14 mouse cellular contexts compared by ENCODE assay signal in genomic region chr9:121212322-121212721, GRCm38 (mm10).
A peak's percentile ranks its signal among the peaks of the same experiment; 100 is the strongest.
DNase-seq lines count a peak whose midpoint lies in the region; ATAC-seq and TF ChIP-seq lines count a peak whose summit lies in the region.
"Had no signal": no experiment of that assay in that cellular context is flagged by ENCODE, and none has a peak within 500 bp of the region (broad histone marks: within the 10 kb centered on the region; RNA-seq: fewer than 3 reads in every experiment).

No protein-coding gene starts in this region.

- 78% methylated on average over 3 of the region's 3 CpGs for WGBS in kidney, adult 2 months
- WGBS in neural tube, embryonic 15.5 days: 71% methylated on average over 3 of the region's 3 CpGs

- peak; percentile 0 for DNase-seq in kidney, adult 2 months
- DNase-seq in kidney, adult 9 months: no peak
- DNase-seq in neural tube, embryonic 10.5 days (ENCODE audit: extremely low spot score, low spot score): peak; percentile 10
- DNase-seq in ZHBTc4 (ENCODE audit: low read depth, low spot score): peak; percentile 71
- DNase-seq in thymus, postnatal 25 days: peak; percentile 24
- no peak for DNase-seq in heart, adult 11 months
- DNase-seq in urinary bladder, adult 2 months (ENCODE audit: low spot score): no peak
- DNase-seq: cerebellum, postnatal 36 days had no signal

- H3K9me3 ChIP-seq in neural tube, embryonic 15.5 days (replicated peaks): no peaks in the 10 kb centered on the region; the same call in 1 of the 2 replicates
- H3K9me3 ChIP-seq: heart, embryonic 10.5 days; lung, embryonic 15.5 days had no signal

- no peaks in the 10 kb centered on the region for H3K4me1 ChIP-seq in kidney, adult 2 months (ENCODE audit: control insufficient read depth, insufficient read depth, low read length)
- H3K4me1 ChIP-seq in neural tube, embryonic 15.5 days: no peaks in the 10 kb centered on the region
- H3K4me1 ChIP-seq: heart, embryonic 10.5 days; hindbrain, embryonic 10.5 days; kidney, embryonic 15.5 days; lung, embryonic 15.5 days had no signal

- H3K4me2 ChIP-seq in neural tube, embryonic 15.5 days: no peak overlapping the region
- H3K4me2 ChIP-seq: kidney, embryonic 15.5 days; lung, embryonic 15.5 days had no signal

- H3K9ac ChIP-seq in neural tube, embryonic 15.5 days (replicated peaks): no peak overlapping the region
- H3K9ac ChIP-seq: kidney, embryonic 15.5 days; lung, embryonic 15.5 days had no signal

- 0 out of 2 replicates have a peak, but pooled peaks have one; percentile 21 for TF ChIP-seq CTCF in kidney, adult 2 months (conservative IDR thresholded peaks at IDR 0.05; ENCODE audit: insufficient read depth, insufficient read length, low read depth, low read length)

- no peaks in the 10 kb centered on the region for H3K27me3 ChIP-seq in kidney, adult 2 months (replicated peaks; ENCODE audit: control insufficient read depth, insufficient read depth, low read length)
- H3K27me3 ChIP-seq in neural tube, embryonic 15.5 days (replicated peaks): no peaks in the 10 kb centered on the region
- H3K27me3 ChIP-seq: kidney, embryonic 15.5 days; lung, embryonic 15.5 days had no signal

- ATAC-seq in neural tube, embryonic 15.5 days (ENCODE audit: low FRiP score): no peak
- ATAC-seq: midbrain, embryonic 16.5 days had no signal

- no peak overlapping the region for H3K27ac ChIP-seq in kidney, adult 2 months (ENCODE audit: insufficient read depth, low read depth, low read length)
- H3K27ac ChIP-seq in neural tube, embryonic 15.5 days (replicated peaks): no peak overlapping the region
- H3K27ac ChIP-seq: heart, embryonic 10.5 days; hindbrain, embryonic 10.5 days; kidney, embryonic 15.5 days; lung, embryonic 15.5 days had no signal

- H3K36me3 ChIP-seq in kidney, adult 2 months (ENCODE audit: control insufficient read depth, insufficient read depth, low read length): no peaks in the 10 kb centered on the region
- peaks cover 12% of the 10 kb centered on the region for H3K36me3 ChIP-seq in neural tube, embryonic 15.5 days
- H3K36me3 ChIP-seq: lung, embryonic 15.5 days had no signal

- H3K4me3 ChIP-seq in kidney, adult 2 months (ENCODE audit: insufficient read depth, low read depth, low read length): no peak overlapping the region
- H3K4me3 ChIP-seq in neural tube, embryonic 15.5 days (replicated peaks): no peak overlapping the region
- H3K4me3 ChIP-seq: heart, embryonic 10.5 days; hindbrain, embryonic 10.5 days; kidney, embryonic 15.5 days; lung, embryonic 15.5 days had no signal

- TF ChIP-seq POLR2A in kidney, adult 2 months (IDR thresholded peaks at IDR 0.05; ENCODE audit: low read depth, low read length): no peak

Comparison
In these comparisons a context has a peak if more than half of its experiments do, and no peak if none do; other contexts are left out.
1. DNase-seq: peak in kidney, adult 2 months (single experiment), neural tube, embryonic 10.5 days (single experiment), ZHBTc4 (single experiment) and thymus, postnatal 25 days (single experiment); none in kidney, adult 9 months (single experiment), heart, adult 11 months (single experiment) and urinary bladder, adult 2 months (single experiment).